Mouse (Mus musculus) 416B (cell line): Measurements from ENCODE around the gene Cish.
A peak's percentile ranks its signal among the peaks of the same experiment; 100 is the strongest.
"Not testable (repeated sequence)": the region's sequence is repeated elsewhere in the genome, so short reads cannot be mapped to it uniquely, and the experiment has no call there.

Experiments
- DNase-seq: peaks from one replicate; pipeline ENCODE4 v3.0.0; 2011; ENCODE audit warnings: low read depth

Gene Cish

DNA sequence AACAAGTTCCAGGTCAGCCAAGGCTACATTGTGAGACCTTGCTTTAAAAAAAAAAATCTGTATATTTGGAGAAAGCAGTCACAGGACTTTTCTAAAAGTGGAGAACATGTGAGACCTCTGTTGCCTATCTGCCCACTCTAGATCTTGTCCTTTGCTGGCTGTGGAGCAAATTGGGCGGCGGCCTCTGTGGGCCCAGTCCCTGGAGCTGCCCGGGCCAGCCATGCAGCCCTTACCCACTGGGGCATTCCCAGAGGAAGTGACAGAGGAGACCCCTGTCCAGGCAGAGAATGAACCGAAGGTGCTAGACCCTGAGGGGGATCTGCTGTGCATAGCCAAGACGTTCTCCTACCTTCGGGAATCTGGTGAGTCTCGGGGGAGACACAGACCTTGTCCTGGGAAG lies 4.0 kb downstream of the Cish start:
- no peak for DNase-seq

DNA sequence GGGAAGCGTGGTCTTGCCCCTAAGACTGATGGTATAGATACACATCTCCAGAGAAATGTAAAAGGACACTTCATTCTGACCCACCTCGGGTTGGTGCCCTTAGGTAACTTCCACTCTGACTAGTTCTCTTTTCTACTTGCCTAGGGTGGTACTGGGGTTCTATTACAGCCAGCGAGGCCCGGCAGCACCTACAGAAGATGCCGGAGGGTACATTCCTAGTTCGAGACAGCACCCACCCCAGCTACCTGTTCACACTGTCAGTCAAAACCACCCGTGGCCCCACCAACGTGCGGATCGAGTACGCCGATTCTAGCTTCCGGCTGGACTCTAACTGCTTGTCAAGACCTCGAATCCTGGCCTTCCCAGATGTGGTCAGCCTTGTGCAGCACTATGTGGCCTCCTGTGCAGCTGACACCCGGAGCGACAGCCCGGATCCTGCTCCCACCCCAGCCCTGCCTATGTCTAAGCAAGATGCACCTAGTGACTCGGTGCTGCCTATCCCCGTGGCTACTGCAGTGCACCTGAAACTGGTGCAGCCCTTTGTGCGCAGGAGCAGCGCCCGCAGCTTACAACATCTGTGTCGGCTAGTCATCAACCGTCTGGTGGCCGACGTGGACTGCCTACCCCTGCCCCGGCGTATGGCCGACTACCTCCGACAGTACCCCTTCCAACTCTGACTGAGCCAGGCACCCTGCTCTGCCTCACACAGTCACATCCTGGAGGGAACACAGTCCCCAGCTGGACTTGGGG lies 4.6 kb downstream of the Cish start:
- DNase-seq = no peak

DNA sequence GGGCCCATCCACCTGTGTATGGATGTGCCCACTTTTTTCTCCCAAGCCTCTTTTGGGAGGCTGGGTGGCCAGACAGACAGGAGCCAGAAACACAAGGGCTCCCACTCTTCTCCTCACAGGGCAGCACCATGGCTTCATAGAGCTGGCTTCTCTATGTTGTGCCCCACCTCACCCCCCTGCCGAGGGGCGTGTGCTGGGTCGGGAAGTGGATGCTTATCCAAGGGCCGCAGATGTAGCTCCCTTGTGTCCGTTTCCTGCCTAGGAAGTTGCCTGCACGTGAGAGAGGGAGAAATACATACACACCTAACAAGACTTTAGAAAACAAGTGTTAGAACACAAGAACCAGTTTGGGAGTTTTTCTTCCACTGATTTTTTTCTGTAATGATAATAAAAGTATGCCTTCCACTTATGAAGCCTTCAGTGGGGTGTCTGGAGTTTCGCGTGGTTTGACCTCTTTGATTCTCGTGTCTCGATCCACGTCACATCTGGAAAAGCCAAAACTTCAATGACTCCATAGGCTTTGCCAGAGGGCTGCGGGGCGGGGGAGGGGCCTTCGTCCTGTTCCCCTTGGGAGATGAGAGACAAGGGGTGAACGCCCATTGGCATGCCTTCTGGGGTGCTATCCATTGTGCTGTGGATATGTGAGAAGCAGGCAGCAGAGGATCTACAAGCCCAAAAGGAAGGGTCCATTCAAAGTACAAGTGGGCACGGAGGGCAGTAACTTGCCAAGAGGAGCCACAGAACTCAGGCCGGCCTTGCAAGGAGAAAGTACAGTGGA lies 5.9 kb downstream of the Cish start:
- DNase-seq = no peak

DNA sequence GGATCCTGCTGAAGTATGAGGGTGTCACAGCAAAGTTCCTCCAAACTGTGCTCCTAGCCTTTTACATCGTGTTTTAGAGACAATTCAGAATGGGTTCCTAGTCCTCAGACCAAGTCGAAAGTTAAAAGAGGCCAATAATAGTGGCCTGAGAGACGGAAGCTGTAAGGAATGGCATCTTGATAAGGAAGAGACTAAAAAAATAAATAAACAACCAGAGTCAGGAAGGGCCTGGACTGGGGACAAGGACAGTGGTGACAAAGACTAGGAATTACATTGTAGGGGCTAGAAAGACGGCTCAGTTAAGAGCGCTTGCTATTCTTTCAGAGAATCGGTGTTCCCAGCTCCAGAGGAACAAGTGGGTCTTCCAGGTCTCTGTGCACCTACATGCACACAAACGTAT lies 6.8 kb downstream of the Cish start:
- no peak for DNase-seq

DNA sequence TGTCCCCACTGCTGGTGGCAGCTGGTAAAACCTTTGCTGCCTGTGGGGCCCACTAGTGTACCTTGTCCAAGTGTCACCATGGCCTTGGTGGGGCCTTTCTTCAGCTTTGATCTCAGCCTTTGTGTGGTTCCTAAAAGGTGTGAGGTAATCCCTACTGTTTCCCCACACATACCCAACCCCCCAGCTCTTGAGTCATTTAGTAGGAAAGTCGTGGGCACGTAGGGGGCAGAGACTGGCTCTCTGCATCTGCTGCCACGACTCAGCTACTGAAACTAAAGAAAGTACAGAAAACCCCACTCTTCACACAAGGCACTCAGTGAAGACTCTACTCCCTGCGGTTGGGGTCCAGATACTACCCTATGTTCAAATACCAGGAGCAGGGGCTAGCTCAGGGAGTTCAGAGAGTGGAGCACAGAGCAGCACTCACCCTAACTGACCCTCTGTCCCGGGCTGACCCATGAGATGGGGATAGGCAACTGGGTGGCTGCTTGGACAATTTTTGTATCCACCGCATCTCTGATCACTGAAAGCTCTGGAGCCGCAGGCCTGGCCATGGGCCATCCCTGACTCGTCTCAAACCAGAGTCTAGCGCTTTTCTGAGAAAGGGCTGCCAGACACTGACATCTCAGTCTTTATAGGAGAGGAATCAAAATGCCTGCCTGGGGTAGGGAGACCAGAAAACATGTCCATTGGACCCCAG lies 7.4 kb downstream of the Cish start:
- peak; percentile 43 for DNase-seq

DNA sequence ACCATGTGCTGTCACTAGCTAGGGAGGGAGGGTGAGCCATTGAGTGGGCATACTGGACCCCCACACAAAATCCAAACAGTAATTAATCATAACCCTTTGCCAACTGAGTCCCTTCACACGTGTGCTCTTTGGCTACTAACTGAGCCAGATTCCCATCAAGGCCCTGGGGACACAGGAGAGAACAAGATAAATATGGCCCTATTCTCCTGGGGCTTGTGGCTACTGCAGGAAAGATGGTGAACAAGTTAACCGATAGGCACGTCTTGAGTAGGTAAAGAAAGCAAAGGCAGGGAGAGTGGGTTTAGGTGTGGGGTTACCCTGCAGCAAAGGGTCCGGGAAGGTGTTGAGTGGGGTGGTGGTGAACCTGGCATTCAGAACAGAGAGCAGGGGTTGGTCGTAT lies 8.1 kb downstream of the Cish start:
- no peak for DNase-seq

DNA sequence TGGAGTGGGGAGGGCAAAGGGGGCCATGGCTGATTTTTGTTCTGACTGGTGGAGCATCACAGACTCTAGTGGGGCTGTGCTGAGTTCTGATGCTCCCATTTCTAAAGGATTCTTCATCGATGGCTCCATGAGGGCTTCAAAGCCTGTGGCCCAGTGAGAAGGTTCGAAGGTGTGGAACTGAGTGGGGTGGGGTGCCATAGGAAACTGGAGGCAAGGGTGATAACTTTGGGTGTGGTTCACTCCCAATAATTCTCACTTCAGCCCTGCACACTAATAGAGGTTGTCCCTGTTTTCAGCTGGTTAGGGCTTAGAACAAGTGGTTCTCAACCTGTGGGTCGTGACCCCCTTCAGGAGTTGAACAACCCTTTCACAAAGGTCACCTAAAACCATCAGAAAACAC lies 8.6 kb downstream of the Cish start:
- DNase-seq = no peak

DNA sequence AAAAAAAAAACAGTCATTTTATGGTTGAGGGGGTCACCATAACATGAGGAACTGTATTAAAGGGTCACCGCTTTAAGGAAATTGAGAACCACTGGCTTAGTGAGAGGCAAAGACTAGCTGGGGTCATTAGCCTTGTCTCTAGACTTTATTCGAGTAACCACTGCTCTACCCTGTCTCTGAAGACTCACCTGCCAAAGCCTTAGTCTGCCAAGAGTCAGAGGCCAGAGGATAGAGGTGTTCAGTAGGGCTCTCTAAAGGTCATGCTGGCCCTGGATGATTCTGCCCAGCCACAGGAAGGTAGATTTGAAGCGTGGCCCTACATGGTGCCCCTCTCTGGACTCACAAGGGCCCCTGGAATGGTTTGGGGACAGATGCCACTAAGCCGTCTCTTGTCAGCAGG lies 9.2 kb downstream of the Cish start:
- DNase-seq = no peak

DNA sequence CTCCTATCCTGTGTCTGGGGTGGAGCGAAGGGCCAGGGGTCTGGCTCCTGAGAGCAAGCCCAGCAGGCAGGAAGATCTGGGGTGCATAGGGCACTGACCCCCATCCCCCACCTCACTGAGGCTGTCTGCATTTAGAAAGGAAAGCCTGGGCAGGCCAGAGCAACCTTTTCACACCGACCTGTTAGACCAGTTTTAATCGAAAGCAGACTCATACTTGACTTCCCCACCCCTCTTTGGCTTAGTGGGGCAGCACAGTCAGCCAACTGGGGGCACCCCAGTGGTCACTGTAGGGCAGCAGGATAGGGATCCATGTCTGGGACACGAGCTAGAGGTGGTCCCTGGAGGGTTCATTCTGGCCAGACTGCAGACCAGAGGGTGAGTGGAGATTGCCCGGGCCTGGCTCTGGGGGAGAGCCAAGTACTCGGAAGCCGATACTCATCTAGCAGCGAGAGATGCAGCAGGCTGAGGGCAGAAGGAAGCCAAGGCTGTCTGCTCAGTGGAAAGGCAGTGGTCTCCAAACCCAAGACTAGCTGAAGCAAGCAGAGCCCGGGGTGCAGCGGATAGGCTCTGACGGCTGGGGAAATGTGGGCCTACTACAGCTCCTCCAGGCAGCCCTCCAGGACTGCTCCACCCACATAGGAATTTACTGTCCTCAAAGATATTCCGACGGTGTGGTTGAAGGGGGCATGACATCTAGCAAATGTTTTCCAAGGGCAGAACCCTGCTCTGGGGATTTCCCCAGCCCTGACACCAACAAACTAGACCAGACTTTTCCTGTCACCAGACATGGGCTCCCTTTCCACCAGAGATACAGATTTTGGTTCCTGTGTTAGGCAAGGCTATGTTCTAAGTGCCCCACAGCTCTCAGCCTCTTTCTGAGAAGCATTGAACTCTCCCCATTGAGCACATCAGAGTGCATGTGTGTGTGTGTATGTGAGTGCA lies 10.0 kb downstream of the Cish start:
- peak; percentile 56 for DNase-seq

DNA sequence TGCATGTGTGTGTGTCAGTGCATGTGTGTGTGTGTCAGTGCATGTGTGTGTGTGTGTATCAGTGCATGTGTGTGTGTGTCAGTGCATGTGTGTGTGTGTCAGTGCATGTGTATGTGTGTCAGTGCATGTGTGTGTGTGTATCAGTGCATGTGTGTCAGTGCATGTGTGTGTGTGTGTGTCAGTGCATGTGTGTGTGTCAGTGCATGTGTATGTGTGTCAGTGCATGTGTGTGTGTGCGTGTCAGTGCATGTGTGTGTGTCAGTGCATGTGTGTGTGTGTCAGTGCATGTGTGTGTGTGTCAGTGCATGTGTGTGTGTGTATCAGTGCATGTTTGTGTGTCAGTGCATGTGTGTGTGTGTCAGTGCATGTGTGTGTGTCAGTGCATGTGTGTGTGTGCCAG lies 10.8 kb downstream of the Cish start:
- DNase-seq = not testable (repeated sequence)

DNA sequence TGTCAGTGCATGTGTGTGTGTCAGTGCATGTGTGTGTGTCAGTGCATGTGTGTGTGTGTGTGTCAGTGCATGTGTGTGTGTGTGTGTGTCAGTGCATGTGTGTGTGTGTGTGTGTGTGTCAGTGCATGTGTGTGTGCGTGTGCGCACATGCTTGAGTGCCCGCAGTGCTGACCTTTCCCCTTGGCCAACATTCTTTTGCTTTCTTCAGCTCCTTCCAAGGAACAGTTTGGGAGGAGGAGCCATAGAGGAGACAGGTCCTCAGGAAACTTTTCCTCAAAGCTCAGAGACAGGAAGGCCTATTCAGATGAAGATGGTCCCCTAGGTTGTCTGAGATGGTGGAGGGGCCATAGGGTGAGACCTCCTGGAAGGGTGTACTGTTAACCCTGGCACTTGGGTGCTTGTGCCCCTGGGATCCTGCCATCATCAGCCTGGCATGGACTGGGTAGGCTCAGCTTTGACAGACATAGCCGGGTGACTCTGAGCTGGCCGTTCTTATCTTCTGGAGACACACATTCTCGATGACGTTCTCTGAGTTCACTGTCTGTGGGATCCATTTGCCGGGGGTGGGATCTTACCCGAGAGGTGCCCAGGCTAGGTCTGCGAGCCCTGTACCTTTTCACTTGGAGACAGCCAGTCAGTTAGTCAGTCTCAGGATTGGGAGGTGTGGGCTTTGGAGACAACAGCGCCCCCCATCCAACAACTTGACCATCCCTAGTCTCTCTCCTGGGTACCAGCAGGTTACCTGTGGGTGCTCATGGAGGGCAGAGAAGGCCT lies 11.5 kb downstream of the Cish start:
- DNase-seq = no peak

DNA sequence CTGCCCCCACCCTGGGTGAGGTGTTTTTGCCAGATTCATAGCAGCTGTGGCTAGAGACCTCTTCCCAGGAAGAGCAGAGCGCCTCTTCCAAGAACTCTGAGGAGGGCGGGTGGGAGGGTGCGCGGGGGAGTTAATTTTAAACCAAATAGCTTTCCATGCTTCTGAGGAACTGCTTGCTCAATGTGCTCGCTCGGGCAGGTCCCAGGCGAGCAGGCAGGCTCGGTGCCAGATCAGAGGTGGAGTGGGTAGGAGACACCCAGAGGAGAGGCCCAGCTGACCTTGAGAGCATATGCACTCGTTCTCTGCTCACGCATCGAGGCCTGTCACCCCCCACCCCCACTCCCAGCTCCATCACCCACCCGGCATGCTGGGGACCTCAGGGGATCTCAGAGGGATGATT lies 12.1 kb downstream of the Cish start:
- DNase-seq = no peak

DNA sequence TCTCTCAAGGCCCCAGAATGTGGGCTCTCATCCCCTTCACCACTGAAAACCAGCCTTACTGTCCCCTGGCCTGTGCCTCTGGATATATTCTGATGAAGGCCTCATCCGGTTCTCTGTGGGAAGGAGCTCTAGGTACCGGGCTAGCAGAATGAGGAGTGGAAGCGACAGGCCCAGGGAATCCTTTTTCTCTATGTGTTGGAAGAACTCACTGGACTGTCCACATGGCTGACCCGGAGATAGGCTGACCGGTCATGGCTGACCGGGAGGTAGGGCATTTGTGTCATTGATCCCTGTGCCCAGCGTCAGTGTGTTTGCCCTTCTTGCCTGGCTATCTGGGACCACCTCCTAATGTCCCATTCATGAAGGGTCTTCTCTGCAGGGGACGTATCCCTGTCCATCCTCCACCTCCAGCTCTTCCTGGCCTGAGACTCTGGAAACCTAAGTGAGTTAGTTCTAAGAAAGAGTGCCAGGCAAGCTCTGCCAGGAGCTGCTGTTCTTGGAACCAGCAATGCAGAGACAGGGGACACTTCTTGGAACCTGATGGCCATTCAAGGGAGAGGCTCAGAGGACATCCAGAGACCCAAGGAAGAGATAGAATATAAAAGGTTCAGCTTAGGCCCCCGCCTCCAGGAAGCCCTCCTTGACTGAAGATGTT lies 12.6 kb downstream of the Cish start:
- DNase-seq = no peak

DNA sequence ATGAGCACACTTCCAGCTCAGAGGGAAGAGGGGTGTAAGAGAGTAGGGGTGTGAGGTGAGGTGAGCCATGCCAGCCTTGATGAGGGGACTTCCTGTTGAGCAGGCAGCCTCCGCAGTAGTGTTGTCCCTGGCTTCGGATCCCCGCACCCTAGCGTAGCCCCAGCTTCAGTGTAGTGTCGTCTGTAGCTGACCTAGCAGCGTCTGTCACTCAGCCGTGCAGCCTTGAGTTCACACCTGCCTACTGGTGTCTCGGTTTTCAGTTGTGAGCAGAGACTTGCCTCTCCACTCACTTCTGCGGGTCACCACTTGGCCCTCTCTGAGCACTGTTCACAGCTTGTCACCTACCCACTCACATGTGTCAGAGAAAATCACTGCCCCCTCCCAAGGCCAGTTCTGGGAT lies 13.3 kb downstream of the Cish start:
- DNase-seq = no peak

DNA sequence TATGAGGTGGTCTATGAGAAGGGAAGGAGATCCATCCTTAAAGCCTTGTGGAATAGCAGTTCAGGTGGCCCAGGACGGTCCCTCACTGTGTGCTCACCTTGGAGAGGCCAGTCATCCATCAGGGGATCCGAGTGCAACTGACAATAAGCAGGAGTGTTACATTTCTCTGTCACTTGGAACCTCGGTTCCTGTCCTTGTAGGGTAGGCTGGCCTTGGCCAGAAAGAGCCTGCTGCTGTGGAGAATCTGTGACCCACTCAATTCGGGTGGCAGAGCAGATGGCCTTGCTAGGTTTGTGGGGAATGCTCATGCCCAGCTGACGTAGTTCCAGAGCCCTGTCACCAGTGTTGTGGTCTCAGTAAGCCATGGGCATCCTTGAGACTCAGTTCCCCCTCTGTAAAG lies 13.8 kb downstream of the Cish start:
- no peak for DNase-seq

DNA sequence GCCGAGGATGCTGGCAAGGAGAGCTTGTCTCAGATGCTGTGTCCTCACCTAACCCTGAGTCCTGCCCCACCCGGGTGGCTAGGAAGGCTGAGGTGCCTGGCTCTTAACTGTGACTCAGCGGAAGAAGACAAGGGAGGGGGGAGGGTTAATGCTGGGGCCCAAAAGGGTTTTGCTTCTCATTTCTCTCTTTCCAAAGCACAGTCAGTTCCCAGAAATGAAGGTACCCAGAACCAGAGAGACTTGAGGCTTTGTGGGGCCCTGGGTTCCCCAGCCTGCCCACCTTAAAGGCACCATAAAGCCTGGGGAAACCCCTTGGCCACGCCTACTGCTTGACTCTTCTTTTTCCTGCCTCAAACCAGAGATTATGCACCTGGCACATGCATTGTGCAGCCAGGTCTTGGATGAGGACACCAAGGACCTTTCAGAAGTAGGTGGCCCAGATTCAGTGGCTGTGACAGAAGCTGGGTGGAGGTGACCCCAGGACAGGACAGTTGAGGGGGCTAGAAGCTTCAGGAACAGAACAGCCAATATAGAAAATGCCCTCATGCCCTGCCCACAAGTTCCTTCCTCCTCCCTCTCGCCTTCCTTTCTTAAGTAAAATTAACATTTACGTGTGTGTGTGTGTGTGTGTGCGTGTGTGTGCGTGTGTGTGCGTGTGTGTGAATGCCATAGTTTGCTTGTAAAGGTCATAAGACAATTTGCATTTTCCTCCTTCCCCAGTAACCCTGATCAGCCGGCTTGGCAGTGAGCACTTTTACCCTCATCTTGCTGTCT lies 17.2 kb downstream of the Cish start:
- peak; percentile 91 for DNase-seq

DNA sequence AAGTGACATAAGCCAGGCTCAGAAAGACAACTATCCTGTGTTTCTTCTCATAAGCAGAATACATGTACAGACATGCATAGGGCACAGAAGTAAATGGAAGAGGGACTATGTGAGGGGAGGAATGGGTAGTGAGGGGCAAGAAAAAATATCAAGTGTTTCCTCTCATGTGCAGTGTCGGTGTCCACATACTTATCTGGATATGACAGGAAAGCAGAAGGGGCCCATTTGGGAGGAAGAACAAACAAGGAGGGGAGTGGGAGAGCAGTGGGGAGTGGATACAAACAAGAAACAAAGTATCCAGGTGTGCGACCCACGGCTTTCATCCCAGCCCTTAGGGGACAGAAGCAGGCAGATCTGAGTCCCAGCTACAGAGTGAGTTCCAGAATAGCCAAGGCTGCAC lies 18.1 kb downstream of the Cish start:
- DNase-seq = no peak

DNA sequence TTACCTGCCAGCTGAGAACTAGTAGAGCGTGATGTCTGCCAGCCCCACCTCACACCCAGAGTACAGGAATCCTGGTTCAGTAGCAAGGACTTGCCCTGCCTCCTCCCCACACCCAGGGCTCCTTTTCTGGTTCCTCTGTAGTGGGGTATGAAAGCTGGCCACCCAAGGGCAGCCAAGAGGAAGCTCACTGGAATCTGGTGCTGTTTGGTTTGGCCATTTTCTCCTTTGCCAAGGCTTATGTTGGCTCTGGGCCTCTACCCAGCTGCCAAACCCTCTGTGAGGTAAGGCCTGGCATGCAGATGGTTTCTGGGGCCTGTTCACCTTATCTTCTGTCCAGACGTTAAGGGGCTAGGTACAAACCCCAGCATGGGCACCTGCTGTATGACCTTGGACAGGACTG lies 20.0 kb downstream of the Cish start:
- no peak for DNase-seq

DNA sequence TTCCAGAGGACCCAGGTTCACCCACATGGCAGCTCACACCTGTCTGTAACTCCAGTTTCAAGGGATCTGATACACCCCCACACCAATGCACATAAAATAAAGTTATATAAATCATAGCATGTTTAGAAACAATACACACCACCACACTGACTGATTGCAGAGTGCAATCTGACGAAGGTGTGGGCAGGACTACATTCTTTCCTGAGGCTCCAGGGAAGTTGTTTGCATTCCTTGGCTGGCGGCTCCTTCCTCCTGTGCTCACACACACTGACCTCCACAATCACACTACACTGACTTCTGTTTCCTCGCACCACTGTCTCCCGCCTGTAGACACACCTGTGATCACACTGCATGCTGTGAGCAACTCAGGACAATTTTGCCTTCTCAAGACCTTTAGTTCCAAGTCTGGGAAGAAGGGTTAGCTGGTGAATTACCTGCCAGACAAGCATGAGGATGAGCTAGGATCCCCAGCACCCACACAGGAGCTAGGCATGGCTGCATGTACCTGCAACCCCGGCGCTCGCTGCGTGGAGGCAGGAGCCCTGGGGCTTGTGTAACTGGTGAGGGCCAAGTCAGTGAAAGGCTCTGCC lies 26.7 kb downstream of the Cish start:
- no peak for DNase-seq

DNA sequence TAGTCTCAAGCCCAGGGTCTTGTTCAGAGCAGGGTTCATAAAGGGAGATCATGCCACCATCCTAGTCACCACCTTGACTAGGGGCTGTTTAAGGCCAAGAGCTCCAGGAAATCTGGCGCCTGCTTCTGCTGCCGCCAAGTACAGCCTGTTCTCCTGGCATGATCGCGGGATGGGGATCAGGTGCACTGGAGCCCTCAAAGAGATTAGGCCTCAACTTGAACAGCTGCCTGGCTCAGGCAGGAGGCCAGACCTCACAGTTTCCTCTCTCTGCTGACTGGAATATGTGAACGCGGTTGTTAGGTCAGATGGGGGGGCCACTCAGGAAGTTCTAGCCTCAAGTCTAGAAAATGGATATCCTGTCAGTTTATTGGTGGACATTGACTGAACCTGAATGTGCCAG lies 27.7 kb downstream of the Cish start:
- DNase-seq = peak; percentile 94
